Mouse (Mus musculus) testis, postnatal 10 days (tissue): ENCODE data around the gene Gm10190.
"Not testable (repeated sequence)": the region's sequence is repeated elsewhere in the genome, so short reads cannot be mapped to it uniquely, and the experiment has no call there.

Source experiments
- DNase-seq: peaks from one replicate; pipeline ENCODE4 v3.0.0; 2021; ENCODE audit warnings: low spot score

Gene Gm10190

DNA sequence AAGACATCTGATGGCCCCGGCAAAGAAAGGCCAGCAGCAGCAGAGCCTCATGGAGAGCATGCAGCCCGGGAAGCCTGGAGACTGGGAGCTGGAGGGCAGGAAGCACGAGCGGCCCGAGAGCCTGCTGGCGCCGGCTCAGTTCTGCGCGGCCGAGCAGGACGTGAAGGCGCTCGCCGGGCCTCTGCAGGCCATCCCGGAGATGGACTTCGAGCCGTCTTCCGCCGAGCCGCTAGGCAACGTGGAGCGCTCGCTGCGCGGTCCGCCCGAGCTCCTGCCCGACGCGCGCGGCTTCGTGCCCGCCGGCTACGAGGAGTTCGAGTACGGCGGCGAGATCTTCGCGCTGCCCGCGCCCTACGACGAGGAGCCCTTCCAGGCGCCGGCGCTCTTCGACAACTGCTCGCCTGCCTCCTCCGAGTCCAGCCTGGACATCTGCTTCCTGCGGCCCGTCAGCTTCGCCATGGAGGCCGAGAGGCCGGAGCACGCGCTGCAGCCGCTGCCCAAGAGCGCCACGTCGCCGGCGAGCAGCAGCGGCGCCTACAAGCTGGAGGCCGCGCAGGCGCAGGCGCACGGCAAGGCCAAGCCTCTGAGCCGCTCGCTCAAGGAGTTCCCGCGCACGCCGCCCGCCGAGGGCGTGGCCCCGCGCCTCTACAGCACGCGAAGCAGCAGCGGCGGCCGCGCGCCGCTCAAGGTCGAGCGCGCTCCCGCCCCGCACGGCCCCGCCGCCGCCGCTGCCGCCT, at the start of gene Gm10190:
Gene Gm10190, minus strand, starts transcription at position 553 of the 737 bp plus-strand sequence.
- peak; percentile 90 for DNase-seq

DNA sequence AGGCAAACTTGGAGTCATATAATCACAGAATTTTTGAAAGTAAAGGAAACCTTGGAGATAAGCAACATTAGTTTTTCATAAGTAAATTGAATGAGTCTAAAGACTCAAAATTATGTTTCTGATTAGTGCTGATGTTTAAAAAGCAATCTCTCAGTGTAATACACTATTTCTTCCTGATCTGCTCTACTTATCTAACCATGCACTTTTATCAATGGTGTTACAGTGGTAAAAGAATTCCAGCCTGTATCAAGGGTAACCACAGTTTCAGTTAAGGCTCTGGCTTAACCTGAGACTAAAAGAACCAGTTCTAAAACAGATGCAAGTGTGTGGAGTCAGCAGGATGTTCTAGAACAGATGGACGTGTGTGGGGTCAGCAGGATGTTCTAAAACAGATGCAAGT, 47.7 kb upstream of the Gm10190 start:
- DNase-seq: no peak

DNA sequence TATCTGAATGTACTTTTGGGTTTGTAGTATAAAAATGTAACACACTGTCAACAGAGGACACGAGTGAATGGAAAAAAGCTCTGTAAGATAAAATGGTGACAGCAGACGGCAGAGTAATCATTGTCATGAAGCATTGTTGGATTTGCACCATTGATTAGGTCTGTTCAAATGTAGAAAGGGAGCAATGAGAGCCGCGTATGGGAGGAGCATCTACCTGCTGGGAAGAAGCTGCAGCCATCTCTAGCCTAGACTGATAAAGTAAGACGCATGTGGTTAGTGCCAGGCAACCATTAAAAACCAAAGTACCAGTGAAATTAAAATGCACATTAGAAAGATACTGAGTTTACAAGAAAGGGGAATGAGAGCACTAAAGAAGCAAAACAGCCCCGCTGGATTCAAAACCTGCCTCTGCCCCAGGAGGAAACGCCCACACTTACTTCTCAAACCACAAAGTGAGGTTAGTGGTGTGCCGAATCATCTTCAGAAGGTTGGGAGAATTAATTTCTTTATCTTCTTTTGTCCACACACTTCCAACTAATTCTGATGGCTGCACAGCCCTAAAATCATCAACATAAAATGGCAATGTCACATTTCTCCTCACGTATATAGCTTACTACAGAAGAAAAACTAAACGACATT, 45.4 kb upstream of the Gm10190 start:
- no peak for DNase-seq

DNA sequence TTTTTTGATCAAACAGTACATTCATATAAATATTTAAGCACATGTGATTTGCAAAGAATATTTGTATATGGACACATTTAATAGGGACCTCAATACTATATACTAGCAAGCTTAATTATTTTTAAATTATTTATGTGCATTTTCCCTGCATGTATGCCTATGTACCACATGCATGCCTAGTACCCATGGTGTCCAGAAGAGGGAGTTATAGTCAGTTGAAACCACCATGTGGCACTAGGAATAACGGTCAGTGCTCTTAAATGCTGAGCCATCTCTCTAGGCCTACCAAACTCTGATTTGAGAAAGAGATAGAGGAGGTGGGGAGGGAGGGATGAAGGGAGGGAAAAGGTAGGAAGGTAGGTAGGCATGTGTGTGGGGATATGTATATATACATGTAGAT, 37.8 kb upstream of the Gm10190 start:
- DNase-seq: no peak

DNA sequence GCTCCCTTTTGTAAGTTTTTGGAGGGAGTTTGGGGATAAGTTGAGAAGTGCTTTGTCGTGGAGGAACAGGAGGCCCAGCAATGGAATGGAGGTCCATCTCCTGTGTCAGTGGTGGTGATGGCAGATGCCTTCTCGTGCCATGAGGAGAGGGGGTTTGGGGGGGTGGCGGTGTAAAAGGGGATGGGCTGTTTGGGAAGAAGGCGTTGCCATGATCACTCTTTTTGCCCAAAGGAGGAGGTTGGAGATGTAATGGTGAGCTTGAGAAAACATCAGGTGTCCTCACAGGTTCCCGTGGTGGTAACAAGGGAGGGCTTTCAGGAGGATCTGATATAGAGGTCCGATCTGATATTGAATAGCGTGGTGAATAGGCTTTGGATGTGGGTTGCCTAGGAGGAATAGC, 24.9 kb upstream of the Gm10190 start:
- no peak for DNase-seq

DNA sequence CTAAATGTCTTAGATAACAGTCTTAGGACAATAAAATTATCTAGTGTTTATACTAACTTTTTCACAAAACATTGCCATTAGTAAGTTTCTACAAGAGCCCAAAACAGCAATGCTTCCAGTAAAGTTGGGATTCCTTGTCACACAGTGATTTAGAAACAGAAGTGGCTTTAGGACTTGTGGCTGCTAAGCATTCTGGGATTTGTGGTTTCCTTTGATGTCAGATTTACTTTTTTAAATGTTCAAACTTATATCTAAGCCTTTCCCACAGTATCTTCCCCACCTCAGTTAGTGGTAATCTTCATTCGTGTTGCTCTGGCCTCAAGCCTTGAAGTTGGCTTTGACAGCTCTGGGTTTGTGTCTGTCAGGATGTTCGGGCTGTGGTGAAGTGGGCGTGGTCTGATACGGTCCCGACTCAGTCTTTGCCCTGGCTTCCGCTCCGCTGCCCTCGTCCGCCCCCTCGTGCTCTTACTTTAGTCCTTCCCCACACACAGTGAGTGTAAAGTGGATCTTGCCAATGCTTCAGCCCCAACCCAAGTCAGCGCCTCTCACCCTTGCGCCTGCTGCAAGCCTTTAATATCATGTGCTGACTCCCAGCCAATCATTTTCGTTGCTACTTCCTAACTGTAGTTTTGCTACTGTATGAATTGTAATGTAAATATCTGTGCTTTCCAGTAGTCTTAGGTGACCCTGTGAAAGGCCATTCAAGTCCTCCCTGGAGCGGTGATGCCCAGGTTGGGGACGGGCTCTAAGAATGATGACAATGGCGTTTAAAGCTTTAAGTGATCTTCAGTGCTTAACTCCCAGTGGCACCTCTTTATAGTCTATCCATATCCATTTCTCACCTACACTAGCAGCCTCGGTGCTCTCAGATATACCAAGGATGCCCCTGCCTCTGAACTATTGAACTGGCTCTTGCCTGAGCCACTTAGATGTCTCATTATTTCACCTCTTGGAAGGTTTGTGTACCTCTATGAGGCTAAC, 18.4 kb upstream of the Gm10190 start:
- peak; percentile 67 for DNase-seq

DNA sequence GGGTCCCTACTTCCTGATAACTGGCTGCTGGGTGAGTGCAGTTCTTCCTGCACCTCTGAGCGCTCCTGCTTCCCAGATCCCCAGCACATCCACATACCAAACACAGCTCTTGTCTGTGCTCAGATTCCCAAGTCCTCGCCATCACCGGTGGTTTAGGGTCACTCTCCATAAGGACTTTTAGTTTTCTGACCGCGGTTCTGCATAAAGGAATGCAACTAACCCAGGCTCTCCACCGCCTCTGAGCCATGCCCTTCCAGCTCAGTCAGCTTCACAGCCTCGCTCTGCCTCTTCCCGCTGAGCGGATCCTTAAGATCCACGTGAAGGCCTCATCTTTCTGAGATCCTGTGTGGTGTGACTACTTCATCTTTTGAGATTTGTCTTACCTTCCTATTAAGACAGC, 16.7 kb upstream of the Gm10190 start:
- no peak for DNase-seq

DNA sequence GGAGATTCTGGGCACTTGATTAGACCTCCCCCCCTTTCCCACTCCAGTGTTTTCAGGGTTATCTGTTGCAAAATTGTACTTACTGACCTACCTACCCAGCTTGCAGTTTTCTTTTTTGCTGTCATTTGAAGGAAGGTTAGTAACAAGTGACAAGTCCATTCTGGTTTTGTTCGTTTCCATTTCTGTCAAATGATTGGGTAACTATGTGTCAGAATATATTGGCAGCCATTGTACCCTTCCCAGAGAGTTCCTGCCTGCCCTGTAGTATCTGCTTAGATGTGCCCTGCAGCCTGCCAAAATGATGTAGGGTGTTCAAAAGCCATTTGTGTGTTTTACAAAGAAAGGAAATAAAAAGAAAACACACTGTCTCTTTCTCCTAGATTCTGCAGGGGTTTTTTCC, 12.3 kb upstream of the Gm10190 start:
- no peak for DNase-seq

DNA sequence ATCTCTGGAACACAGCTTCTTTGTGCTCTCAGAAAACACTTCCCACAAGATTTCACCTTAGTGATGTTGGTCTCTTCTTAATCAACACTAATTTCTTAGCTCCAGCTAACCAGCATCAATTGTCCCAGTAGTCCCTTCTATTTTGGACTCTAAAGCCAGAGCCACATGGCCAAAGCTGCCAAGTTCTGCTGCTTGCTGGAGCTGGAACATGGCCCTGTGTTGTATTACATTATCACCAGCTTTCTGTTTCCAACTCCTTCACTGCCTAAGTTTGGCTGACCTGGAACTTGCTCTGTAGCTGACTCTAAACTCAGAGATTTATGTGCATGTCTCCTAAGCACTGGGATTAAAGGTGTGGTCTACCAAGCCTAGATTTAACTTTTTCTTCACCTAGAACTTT, 5.0 kb upstream of the Gm10190 start:
- DNase-seq: not testable (repeated sequence)

DNA sequence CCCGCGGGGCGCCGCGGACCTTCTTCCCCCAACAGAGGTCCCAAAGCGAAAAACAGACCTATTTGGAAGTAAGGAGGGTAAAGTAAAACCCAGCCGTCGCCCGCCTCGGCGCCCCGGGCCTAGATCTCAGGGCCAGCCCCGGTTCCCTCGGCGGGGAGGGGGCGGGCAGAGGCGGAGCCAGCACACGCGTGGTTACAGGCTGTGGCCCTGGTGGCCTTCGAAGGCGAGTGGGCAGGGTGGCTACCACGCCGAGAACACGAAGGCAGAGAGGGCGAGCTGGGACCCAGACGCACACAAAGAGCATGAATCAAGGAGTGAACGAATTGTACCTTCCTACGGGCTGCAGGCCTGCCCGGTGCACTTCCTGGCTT, 370 bp upstream of the Gm10190 start:
- DNase-seq: no peak

DNA sequence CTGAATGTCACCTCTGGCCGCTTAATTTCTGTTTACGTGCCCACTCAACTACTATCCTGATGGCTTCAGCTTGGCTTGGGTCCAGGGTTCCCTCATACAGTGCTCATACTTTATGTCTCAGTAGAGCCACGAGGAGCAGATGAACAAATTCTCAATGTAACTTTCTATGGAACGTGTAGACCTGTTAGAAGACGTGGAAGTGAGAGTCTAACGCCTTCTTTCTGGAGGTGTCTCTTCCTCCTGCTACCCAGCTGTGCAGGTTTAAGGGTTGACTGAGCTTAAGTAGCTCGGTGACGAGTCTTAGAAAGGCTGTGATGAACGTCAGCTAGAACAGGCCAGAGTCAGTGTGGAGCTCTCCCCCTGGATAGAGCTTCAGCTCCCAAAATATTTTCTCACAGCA, 4.7 kb downstream of the Gm10190 start:
- DNase-seq: no peak

DNA sequence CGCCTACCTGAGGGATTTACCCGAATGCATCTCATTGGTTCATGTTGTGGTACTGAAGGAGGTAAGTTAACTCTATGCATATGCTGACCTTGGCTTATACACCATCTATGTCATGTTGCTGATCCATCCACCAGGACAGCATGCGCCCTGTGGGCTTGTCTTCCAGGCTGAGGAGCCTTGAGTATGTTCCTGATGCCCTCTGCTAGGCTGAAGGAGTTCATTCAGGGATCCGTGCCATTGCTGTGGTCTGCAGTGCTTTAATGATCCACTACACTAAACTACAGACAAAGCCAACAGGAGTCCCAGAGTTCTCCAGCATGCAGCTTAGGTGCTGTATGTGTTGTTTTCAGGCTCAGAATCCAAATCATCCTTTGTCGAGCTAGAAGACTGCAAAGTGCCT, 6.1 kb downstream of the Gm10190 start:
- DNase-seq: no peak

DNA sequence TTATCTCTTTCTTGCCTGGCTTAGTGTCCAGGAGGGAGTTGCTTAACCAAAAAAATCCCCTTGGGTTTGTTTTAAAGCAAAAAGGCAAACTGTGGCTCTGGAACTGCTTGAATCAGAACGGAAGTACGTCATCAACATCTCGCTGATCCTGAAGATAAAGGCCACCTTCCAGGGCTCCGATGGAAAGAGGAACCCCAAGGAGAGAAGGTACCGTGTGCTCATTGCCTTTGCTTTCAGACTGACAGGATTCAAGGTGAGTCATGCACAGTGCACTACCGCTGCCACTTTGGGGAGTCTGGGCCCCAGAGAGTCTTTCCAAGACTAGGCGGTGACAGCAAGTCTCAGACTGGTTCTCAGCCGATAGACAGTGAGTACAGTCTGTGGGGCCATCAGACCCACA, 13.1 kb downstream of the Gm10190 start:
- DNase-seq: no peak

DNA sequence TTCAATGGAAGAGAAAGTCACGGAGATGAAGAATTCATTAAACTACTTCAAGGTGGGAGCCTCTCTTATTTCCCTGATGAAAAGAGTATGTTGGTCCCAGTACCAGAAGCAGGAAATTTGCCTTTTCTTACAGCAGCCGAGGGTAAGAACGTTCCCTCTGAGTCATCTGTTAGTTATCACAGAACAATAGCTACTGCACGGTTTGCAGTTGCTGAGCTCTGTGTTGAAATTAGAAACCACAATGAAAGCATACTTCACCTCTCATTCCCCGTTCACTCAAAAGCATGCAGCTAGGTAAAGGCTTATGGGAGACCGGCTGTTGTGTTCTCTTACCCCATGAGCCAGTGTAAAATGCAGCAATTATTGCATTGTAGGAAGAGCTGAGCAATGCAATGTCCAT, 26.1 kb downstream of the Gm10190 start:
- no peak for DNase-seq

DNA sequence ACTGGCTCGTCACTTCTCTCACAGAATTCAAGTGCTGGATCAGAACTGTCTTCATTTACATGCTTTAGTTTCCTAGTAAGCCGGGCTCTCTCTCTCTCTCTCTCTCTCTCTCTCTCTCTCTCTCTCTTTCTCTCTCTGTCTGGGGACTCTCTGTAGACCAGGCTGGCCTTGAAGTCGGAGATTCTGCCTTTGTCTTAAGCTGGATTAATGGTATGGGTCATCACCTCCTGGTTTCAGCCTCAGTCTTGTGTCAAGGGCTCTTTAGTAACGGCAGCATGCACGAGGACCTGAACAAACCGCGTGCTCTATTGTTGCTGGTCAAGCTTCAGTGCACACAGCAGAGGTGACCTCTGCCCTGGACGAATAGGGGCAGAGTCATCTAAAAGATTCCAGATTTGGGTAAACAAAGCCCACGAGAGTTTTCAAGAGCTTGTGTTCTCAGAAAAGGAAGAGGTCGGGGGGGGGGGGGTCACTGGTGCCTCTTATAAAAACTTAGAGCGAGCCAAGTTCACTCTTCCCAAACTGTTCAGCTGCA, 26.7 kb downstream of the Gm10190 start:
- DNase-seq: no peak

DNA sequence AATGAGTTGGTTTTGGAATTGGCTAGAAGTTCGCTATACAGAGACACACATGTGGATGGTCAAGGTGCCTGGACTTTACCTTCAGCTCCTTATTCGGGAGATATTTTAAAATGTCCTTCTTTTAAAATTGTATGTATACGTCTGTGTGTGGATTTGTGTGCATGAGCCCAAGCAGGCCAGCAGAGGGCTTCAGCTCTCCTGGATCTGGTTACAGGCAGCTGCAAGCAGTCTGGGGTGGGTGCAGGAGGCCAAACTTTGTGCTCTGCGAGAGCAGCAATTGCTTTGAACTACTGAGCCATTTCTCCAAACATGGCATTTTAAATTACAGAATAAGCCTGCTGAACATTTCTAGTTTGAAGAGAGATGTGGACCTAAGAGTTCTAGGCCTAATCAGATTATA, 28.1 kb downstream of the Gm10190 start:
- no peak for DNase-seq

DNA sequence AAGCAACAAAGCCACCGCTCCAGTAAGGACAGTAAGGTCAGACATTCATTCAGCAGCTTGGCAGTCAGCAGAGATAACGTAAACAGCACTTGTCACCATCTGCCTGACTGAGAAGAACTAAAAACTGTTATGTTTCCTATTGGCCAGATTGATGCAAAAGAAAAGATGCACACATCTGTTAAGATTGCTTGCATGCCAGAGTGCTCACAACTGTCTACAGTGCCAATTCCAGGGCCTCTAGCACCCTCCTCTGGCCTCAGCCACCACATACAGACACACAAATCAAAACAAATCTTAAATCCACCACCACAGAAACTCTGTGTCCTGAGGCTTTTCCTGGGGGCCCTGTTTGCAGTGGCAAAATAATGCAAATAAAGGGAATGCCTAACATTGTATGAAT, 41.0 kb downstream of the Gm10190 start:
- DNase-seq: no peak

DNA sequence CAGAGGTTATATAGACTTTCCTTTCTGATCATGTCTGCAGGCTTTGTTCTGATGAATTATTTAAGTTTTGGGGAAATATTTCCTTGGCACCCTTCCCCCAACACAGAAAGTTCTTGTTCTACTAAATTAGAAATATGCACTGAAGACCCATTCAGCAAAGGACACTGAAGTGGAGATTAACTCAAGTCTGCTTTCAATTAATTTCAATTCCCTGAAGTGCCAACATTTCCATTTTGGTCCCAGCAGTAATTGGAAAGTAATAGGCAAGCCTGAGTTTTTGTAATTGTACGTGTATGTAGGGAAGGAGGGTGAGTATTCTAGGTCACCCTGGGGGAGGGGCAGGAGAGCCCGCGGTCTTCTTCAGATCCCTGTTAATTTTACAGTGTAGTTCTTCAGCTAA, 46.9 kb downstream of the Gm10190 start:
- DNase-seq: no peak

DNA sequence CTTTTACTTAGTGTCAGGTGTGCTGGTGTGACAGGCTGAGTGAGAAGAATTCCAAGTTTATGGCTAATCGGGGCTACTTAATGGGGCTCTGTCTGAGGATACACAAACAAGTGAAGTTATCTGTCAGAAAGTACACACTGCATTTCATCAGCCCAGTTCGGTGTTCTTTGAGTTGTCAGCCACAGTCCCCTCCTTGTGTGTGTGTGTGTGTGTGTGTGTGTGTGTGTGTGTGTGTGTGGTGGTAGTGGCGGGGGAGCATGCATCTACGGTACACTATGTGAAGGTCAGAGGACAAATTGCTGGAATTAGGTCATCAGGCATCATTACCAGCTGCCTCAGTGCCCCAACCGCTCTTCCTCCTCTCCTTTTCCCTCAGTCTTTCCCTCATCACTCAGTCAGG, 47.9 kb downstream of the Gm10190 start:
- DNase-seq: no peak

DNA sequence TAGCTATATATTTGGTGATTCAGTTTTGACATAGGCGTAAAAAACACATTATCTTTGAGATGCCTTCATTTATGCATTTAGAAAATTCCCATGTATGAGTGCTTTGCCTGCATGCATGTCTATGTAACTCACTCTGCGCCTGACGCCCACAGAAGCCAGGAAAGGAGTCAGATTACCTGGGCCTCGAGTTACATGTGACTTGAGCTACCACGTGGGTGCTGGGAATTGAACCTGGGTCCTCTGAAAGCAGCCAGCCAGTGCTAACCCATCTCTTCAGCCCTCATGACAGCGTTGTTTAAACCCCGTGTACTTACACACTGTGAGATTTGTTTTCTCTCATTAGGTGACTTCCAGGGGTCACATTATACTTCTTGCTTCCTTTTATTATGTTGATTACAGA, 48.8 kb downstream of the Gm10190 start:
- no peak for DNase-seq

DNA sequence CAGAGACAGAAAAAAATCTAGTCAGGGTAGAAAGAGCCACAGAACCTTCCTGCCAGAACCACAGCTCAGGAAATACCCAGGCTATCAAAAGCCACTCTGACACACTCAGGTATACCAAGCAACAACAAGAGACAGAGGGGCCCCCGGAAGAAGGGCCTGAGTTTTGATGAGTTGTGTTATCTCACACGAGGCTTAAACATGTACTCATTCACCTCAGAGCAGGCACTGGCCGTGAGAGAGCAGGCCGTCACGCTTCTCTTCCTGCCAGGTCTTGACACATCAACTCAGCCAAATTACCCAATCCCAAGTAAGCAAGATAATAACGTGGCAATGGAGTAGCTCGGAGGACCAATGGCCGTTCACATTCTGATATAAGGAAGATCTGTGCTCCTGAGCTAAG, 49.7 kb downstream of the Gm10190 start:
- no peak for DNase-seq
